Mouse (Mus musculus) bone marrow, adult 2 months (tissue): ENCODE measurements around the gene Gm3618. TPM values are rescaled to one million over a fixed set of nuclear protein-coding genes. Genes with fewer than 3 reads are reported as not detected.
"Not testable (repeated sequence)": the region's sequence is repeated elsewhere in the genome, so short reads cannot be mapped to it uniquely, and the experiment has no call there.

Source experiments
- H3K27ac ChIP-seq: fragments of 200-500 bp; 2 replicates; pipeline ENCODE4 v1.5.1; 2012; ENCODE audit warnings: low read depth, mild to moderate bottlenecking, control low read depth, inconsistent platforms, low read length; ENCODE audit not compliant: control insufficient read depth, poor library complexity, insufficient read depth
- H3K4me1 ChIP-seq: fragments of 200-500 bp; 2 replicates; pipeline ENCODE4 v1.6.1; 2011; ENCODE audit warnings: low read length; ENCODE audit not compliant: control insufficient read depth, insufficient read depth
- H3K4me3 ChIP-seq: fragments of 200-500 bp; replicated peaks from 2 replicates; pipeline ENCODE3; 2011; ENCODE audit warnings: mild to moderate bottlenecking, low read depth, low read length, control low read depth; ENCODE audit not compliant: control insufficient read depth
- WGBS: fragments of 180-500 bp; shearing (Covaris S2); methylation state at CpG from one replicate; pipeline ENCODE4 v1.1.7; 2018; 5-methylcytosine and 5-hydroxymethylcytosine counted together
- polyA plus RNA-seq: library from polyadenylated mRNA; stranded (reverse); fragments of >200 nt; gene quantifications from 2 replicates; pipeline ENCODE4 v1.2.4, GENCODE M21; 2011; ENCODE audit warnings: low replicate concordance; ENCODE audit not compliant: missing spikeins, insufficient read depth, insufficient read length

Gm3618 gene
- not detected in 2 replicates for polyA plus RNA-seq

- WGBS: no CpG with 5 or more reads among the region's 10 CpGs
- not testable (repeated sequence) for H3K4me3 ChIP-seq, H3K4me1 ChIP-seq, H3K27ac ChIP-seq
Observed at GRCm38 (mm10) chr14:6343578-6343977, at the start of gene Gm3618. Gene Gm3618, minus strand, starts transcription at chr14:6343678.

- not testable (repeated sequence) for H3K4me1 ChIP-seq, H3K27ac ChIP-seq, H3K4me3 ChIP-seq
- 75% methylated on average over 2 of the region's 4 CpGs for WGBS
Observed at GRCm38 (mm10) chr14:6390219-6390618, 46.7 kb upstream of the Gm3618 start, which contains the start of gene Gm16440. Gene Gm16440, minus strand, starts transcription at chr14:6390319.

- H3K4me1 ChIP-seq, H3K27ac ChIP-seq, H3K4me3 ChIP-seq: not testable (repeated sequence)
- WGBS: 68% methylated on average over 2 of the region's 2 CpGs
Observed at GRCm38 (mm10) chr14:6304743-6305142, 38.7 kb downstream of the Gm3618 start, which contains the start of gene Gm21103. Gene Gm21103, minus strand, starts transcription at chr14:6304843.

- not testable (repeated sequence) for H3K4me1 ChIP-seq, H3K4me3 ChIP-seq, H3K27ac ChIP-seq
- WGBS: 5% methylated on average over 55 of the region's 57 CpGs
Observed at GRCm38 (mm10) chr14:6286931-6287715, 56.4 kb downstream of the Gm3618 start, which contains the start of gene Gm3411. Gene Gm3411, minus strand, starts transcription at chr14:6287250.

Other genes starting within 250 kb of the Gm3618 start
- not detected in 2 replicates for gene Gm8206, start 249.7 kb downstream of the Gm3618 start, polyA plus RNA-seq
- not detected in 2 replicates for gene Gm3468, start 235.0 kb downstream of the Gm3618 start, polyA plus RNA-seq
- not detected in 2 replicates for gene Gm3476, start 217.9 kb downstream of the Gm3618 start, polyA plus RNA-seq
- gene Gm21560, start 124.4 kb downstream of the Gm3618 start, polyA plus RNA-seq: not detected in 2 replicates
- gene Gm3411, start 56.4 kb downstream of the Gm3618 start, polyA plus RNA-seq: not detected in 2 replicates
- gene Gm21103, start 38.8 kb downstream of the Gm3618 start, polyA plus RNA-seq: not detected in 2 replicates
- not detected in 2 replicates for gene Gm16440, start 46.6 kb upstream of the Gm3618 start, polyA plus RNA-seq
- not detected in 2 replicates for gene Gm3591, start 68.8 kb upstream of the Gm3618 start, polyA plus RNA-seq
- not detected in 2 replicates for gene Gm3594, start 100.9 kb upstream of the Gm3618 start, polyA plus RNA-seq
- gene Gm8356, start 193.6 kb upstream of the Gm3618 start, polyA plus RNA-seq: not detected in 2 replicates
- gene Gm3629, start 246.9 kb upstream of the Gm3618 start, polyA plus RNA-seq: not detected in 2 replicates